In the genomic region with DNA sequence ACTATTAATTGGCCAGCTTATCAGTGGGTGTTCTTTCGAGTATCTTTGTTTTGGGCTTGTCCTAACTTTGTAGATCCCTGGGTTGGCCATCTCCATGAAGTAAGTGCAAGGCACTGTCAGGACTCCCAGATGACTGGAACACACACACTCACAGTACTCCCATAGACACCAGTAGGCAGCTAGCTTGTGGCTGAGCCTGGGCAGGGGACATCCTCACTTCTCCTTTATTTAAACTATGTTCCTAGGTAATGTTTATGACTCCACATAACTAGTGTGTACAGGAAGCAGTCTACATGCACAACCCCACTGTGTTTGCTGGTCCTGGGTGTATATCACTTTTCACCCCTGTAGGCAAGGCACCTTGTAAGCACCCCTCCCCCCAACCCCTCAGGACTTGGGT, we compare ENCODE assay signal across 8 mouse cellular contexts. TPM values are rescaled to one million over a fixed set of nuclear protein-coding genes. Genes with fewer than 3 reads are reported as not detected.
DNase-seq lines count a peak whose midpoint lies in the region; ATAC-seq lines count a peak whose summit lies in the region.

No protein-coding gene starts in this region.

- peak overlapping the region; percentile 63 for H3K4me3 ChIP-seq in kidney, embryonic 15.5 days (replicated peaks)
- peak overlapping the region; percentile 60 for H3K4me3 ChIP-seq in embryonic facial prominence, embryonic 14.5 days (ENCODE audit: low read depth, low read length)
- H3K4me3 ChIP-seq in intestine, embryonic 15.5 days (replicated peaks), result peak overlapping the region; percentile 59
- H3K4me3 ChIP-seq in neural tube, embryonic 11.5 days (ENCODE audit: low read depth, low read length), result peak overlapping the region; percentile 60

- H3K4me1 ChIP-seq in kidney, embryonic 15.5 days, result 0 out of 2 replicates have a peak, but pooled peaks cover 6% of the 10 kb centered on the region
- H3K4me1 ChIP-seq in embryonic facial prominence, embryonic 14.5 days (ENCODE audit: control insufficient read depth, insufficient read depth, low read length), result no peaks in the 10 kb centered on the region; the same call in 1 of the 2 replicates
- no peaks in the 10 kb centered on the region for H3K4me1 ChIP-seq in intestine, embryonic 15.5 days (replicated peaks)
- no peaks in the 10 kb centered on the region for H3K4me1 ChIP-seq in neural tube, embryonic 11.5 days (ENCODE audit: control insufficient read depth, insufficient read depth, low read length)

- H3K27ac ChIP-seq in kidney, embryonic 15.5 days, result peak overlapping the region; percentile 88
- H3K27ac ChIP-seq in embryonic facial prominence, embryonic 14.5 days (replicated peaks; ENCODE audit: low read depth, low read length), result peak overlapping the region; percentile 81
- H3K27ac ChIP-seq in intestine, embryonic 15.5 days, result peak overlapping the region; percentile 51
- H3K27ac ChIP-seq in neural tube, embryonic 11.5 days (ENCODE audit: low read depth, low read length), result no peak overlapping the region

- WGBS in kidney, embryonic 15.5 days, result 54% methylated on average over 1 of the region's 1 CpGs
- 64% methylated on average over 1 of the region's 1 CpGs for WGBS in embryonic facial prominence, embryonic 14.5 days
- WGBS in intestine, embryonic 15.5 days, result 50% methylated on average over 1 of the region's 1 CpGs
- WGBS in neural tube, embryonic 11.5 days, result 54% methylated on average over 1 of the region's 1 CpGs

- no peaks in the 10 kb centered on the region for H3K9me3 ChIP-seq in kidney, embryonic 15.5 days (replicated peaks)
- no peaks in the 10 kb centered on the region for H3K9me3 ChIP-seq in embryonic facial prominence, embryonic 14.5 days (ENCODE audit: control insufficient read depth, low read length)
- H3K9me3 ChIP-seq in intestine, embryonic 15.5 days, result no peaks in the 10 kb centered on the region
- H3K9me3 ChIP-seq in neural tube, embryonic 11.5 days (ENCODE audit: control insufficient read depth, low read length), result no peaks in the 10 kb centered on the region

- H3K4me2 ChIP-seq in kidney, embryonic 15.5 days, result peak overlapping the region; percentile 58
- peak overlapping the region; percentile 55 for H3K4me2 ChIP-seq in embryonic facial prominence, embryonic 14.5 days (ENCODE audit: low read depth, low read length)
- H3K4me2 ChIP-seq in intestine, embryonic 15.5 days (replicated peaks), result peak overlapping the region; percentile 61
- H3K4me2 ChIP-seq in neural tube, embryonic 11.5 days (ENCODE audit: low read depth), result peak overlapping the region; percentile 48

- no peak for DNase-seq in kidney, adult 18-20 months
- DNase-seq in embryonic facial prominence, embryonic 14.5 days (ENCODE audit: low spot score), result no peak
- DNase-seq in neural tube, embryonic 11.5 days (ENCODE audit: low spot score), result no peak
- no peak for DNase-seq in gastrocnemius, adult 18-20 months (ENCODE audit: low spot score)
- DNase-seq in urinary bladder, postnatal 36 days (ENCODE audit: low spot score in 2 of 2), result no peak
- no peak for DNase-seq in adrenal gland, postnatal 10 days

- no peaks in the 10 kb centered on the region for H3K27me3 ChIP-seq in kidney, embryonic 15.5 days
- no peaks in the 10 kb centered on the region for H3K27me3 ChIP-seq in embryonic facial prominence, embryonic 14.5 days (replicated peaks; ENCODE audit: control insufficient read depth, insufficient read depth, low read length)
- H3K27me3 ChIP-seq in intestine, embryonic 15.5 days (replicated peaks), result no peaks in the 10 kb centered on the region
- no peaks in the 10 kb centered on the region for H3K27me3 ChIP-seq in neural tube, embryonic 11.5 days (ENCODE audit: control insufficient read depth, insufficient read depth, low read length)

- H3K9ac ChIP-seq in kidney, embryonic 15.5 days, result 0 out of 2 replicates have a peak overlapping the region, but pooled peaks have one; percentile 21
- 0 out of 2 replicates have a peak overlapping the region, but pooled peaks have one; percentile 27 for H3K9ac ChIP-seq in embryonic facial prominence, embryonic 14.5 days (ENCODE audit: low read depth, low read length)
- H3K9ac ChIP-seq in intestine, embryonic 15.5 days, result 0 out of 2 replicates have a peak overlapping the region, but pooled peaks have one; percentile 10
- peak overlapping the region; percentile 39; the same call in 1 of the 2 replicates for H3K9ac ChIP-seq in neural tube, embryonic 11.5 days (ENCODE audit: low read length)

- H3K36me3 ChIP-seq in kidney, embryonic 15.5 days, result no peaks in the 10 kb centered on the region
- no peaks in the 10 kb centered on the region for H3K36me3 ChIP-seq in embryonic facial prominence, embryonic 14.5 days (ENCODE audit: control insufficient read depth, insufficient read depth, low read length)
- H3K36me3 ChIP-seq in intestine, embryonic 15.5 days, result no peaks in the 10 kb centered on the region
- no peaks in the 10 kb centered on the region for H3K36me3 ChIP-seq in neural tube, embryonic 11.5 days (ENCODE audit: control insufficient read depth, insufficient read depth, low read length)

- no peak for ATAC-seq in kidney, embryonic 15.5 days (replicated peaks; ENCODE audit: low FRiP score)
- ATAC-seq in embryonic facial prominence, embryonic 14.5 days (ENCODE audit: low read depth), result no peak
- no peak; the same call in 1 of the 2 replicates for ATAC-seq in intestine, embryonic 15.5 days
- peak; percentile 0; the same call in 1 of the 2 replicates for ATAC-seq in neural tube, embryonic 11.5 days (ENCODE audit: insufficient read depth, low FRiP score, low TSS enrichment)

RNA-seq across cellular contexts. Expression of a gene that starts 0.5 kb away (rescaled TPM):
- polyA plus RNA-seq in kidney, embryonic 15.5 days (2015; fragmentation: Nextera tagmentation; extraction: Ambion mirVana), result 6.8 and 7.2 TPM in 2 replicates
- polyA plus RNA-seq in embryonic facial prominence, embryonic 14.5 days (2014; fragmentation: Nextera tagmentation; extraction: Ambion mirVana), result 6.9 and 8.5 TPM in 2 replicates
- polyA plus RNA-seq in intestine, embryonic 15.5 days (2015; fragmentation: Nextera tagmentation; extraction: Ambion mirVana), result 1.8 and 1.9 TPM in 2 replicates
- polyA plus RNA-seq in neural tube, embryonic 11.5 days (2014; fragmentation: Nextera tagmentation; extraction: Ambion mirVana), result 7.4 and 8.0 TPM in 2 replicates
- 1 to 10 TPM; 4.6 to 4.7 TPM for total RNA-seq in gastrocnemius, adult 18-20 months (2021)
- 10 to 100 TPM; 15.3 to 17.5 TPM for total RNA-seq in adrenal gland, postnatal 10 days (2021)
